Mouse (Mus musculus) cerebellum, adult 8-10 months (tissue): Measurements from ENCODE around the gene Zdhhc9.

Experiments
- DNase-seq: peaks from one replicate; pipeline ENCODE4 v3.0.0; 2022

The Zdhhc9 gene

DNA sequence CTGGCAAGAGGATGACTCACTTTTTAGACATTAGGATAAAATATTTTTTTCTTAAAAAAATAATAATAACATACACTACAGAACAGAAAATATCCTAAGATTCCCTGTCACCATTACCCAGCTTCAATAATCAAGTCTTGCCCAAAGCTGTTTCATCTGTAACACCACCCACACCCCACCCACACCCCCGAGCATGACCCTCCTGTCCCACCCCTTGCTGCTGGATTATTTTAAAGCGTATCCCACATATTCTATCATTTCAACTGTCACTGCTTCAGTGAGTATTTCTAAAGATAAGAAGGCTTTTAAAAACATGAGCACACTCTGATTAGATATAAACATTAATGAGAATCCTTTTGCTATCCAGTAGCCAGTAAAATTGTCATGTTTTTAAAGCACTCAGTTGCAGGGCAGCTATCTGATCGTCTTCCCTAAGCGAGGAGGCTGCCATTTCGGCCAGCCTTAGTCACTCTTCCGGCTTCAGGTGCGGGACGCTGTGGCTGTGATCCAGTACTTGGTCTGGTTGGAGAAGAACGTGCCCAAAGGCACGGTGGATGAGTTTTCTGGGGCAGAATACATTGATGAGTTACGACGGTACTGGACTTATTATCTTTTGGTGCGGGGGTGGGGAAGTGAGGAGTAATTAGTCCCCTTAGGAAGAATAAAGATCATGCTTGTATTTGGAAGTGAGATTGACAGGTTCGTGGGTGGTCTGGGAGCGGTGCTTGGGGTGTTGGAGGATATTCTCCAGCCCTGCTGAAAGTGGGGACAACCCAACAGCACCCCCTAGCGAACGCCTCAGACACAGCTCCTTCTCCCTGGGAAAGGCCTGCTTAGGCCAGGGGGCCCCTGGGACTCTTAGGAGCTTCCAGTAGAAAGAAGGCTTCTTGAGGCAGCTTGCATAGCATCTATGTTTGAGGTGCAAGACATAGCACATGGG is 84.3 kb downstream of the Zdhhc9 start:
- DNase-seq, result peak; percentile 75
